ENCODE assay signal across 18 mouse cellular contexts in genomic region chr8:106614704-106615103, GRCm38 (mm10). TPM values are rescaled to one million over a fixed set of nuclear protein-coding genes. Genes with fewer than 3 reads are reported as not detected.
A peak's percentile ranks its signal among the peaks of the same experiment; 100 is the strongest.
DNase-seq lines count a peak whose midpoint lies in the region; ATAC-seq and TF ChIP-seq lines count a peak whose summit lies in the region.
"Had no signal": no experiment of that assay in that cellular context is flagged by ENCODE, and none has a peak within 500 bp of the region (broad histone marks: within the 10 kb centered on the region; RNA-seq: fewer than 3 reads in every experiment).

No protein-coding gene starts in this region.

- H3K9ac ChIP-seq in intestine, embryonic 15.5 days = no peak overlapping the region
- no peak overlapping the region for H3K9ac ChIP-seq in kidney, embryonic 16.5 days (replicated peaks; ENCODE audit: low read length)
- no peak overlapping the region for H3K9ac ChIP-seq in stomach, embryonic 16.5 days (ENCODE audit: low read length)
- H3K9ac ChIP-seq in hindbrain, embryonic 12.5 days = no peak overlapping the region
- H3K9ac ChIP-seq in forebrain, postnatal 0 days = no peak overlapping the region
- H3K9ac ChIP-seq: hindbrain, embryonic 15.5 days; liver, embryonic 13.5 days; midbrain, embryonic 15.5 days had no signal

- no peaks in the 10 kb centered on the region for H3K9me3 ChIP-seq in intestine, embryonic 15.5 days
- H3K9me3 ChIP-seq in kidney, embryonic 16.5 days (ENCODE audit: low read length) = no peaks in the 10 kb centered on the region
- H3K9me3 ChIP-seq in stomach, embryonic 16.5 days (replicated peaks; ENCODE audit: control insufficient read depth, low read length) = no peaks in the 10 kb centered on the region
- H3K9me3 ChIP-seq in hindbrain, embryonic 12.5 days (replicated peaks) = no peaks in the 10 kb centered on the region
- no peaks in the 10 kb centered on the region for H3K9me3 ChIP-seq in forebrain, postnatal 0 days (ENCODE audit: low read length)
- H3K9me3 ChIP-seq: G1E; hindbrain, embryonic 15.5 days; liver, embryonic 13.5 days; midbrain, embryonic 15.5 days had no signal

- DNase-seq in embryo, embryonic 10 days (ENCODE audit: low spot score) = peak; percentile 54
- DNase-seq in embryo, embryonic 10.5 days (ENCODE audit: low spot score) = no peak
- DNase-seq in thymus, postnatal 36 days = no peak
- no peak for DNase-seq in forebrain, postnatal 0 days
- DNase-seq: adrenal gland, postnatal 36 days; cerebellum, postnatal 14 days; heart, adult 2 months; heart, postnatal 10 days; left cerebral cortex, postnatal 4 days; liver, embryonic 13.5 days; lung, postnatal 36 days had no signal

- H3K27ac ChIP-seq in intestine, embryonic 15.5 days = peak overlapping the region; percentile 51; the same call in 1 of the 2 replicates
- peak overlapping the region; percentile 28; the same call in 1 of the 2 replicates for H3K27ac ChIP-seq in kidney, embryonic 16.5 days (ENCODE audit: low read length)
- peak overlapping the region; percentile 86 for H3K27ac ChIP-seq in stomach, embryonic 16.5 days (ENCODE audit: low read length)
- no peak overlapping the region for H3K27ac ChIP-seq in hindbrain, embryonic 12.5 days
- no peak overlapping the region for H3K27ac ChIP-seq in forebrain, postnatal 0 days (ENCODE audit: low read depth, low read length)
- H3K27ac ChIP-seq: heart, adult 2 months; hindbrain, embryonic 15.5 days; liver, embryonic 13.5 days; midbrain, embryonic 15.5 days had no signal

- peaks cover 43% of the 10 kb centered on the region for H3K4me1 ChIP-seq in intestine, embryonic 15.5 days (replicated peaks)
- peaks cover 46% of the 10 kb centered on the region for H3K4me1 ChIP-seq in kidney, embryonic 16.5 days (ENCODE audit: insufficient read depth, low read length)
- peaks cover 33% of the 10 kb centered on the region for H3K4me1 ChIP-seq in stomach, embryonic 16.5 days (ENCODE audit: control insufficient read depth, insufficient read depth, low read length)
- H3K4me1 ChIP-seq in hindbrain, embryonic 12.5 days = peaks cover 5% of the 10 kb centered on the region
- H3K4me1 ChIP-seq in forebrain, postnatal 0 days (ENCODE audit: insufficient read depth) = no peaks in the 10 kb centered on the region
- H3K4me1 ChIP-seq: midbrain, embryonic 15.5 days had no signal

- peak overlapping the region; percentile 33; the same call in 1 of the 2 replicates for H3K4me2 ChIP-seq in intestine, embryonic 15.5 days (replicated peaks)
- H3K4me2 ChIP-seq in kidney, embryonic 16.5 days (replicated peaks; ENCODE audit: low read depth, low read length) = no peak overlapping the region
- peak overlapping the region; percentile 21 for H3K4me2 ChIP-seq in stomach, embryonic 16.5 days (ENCODE audit: low read depth, low read length)
- H3K4me2 ChIP-seq in hindbrain, embryonic 12.5 days (replicated peaks) = no peak overlapping the region
- no peak overlapping the region for H3K4me2 ChIP-seq in forebrain, postnatal 0 days (ENCODE audit: low read depth)
- H3K4me2 ChIP-seq: hindbrain, embryonic 15.5 days; liver, embryonic 13.5 days; midbrain, embryonic 15.5 days had no signal

- TF ChIP-seq CTCF in forebrain, postnatal 0 days (IDR thresholded peaks at IDR 0.05; ENCODE audit: low read depth) = no peak

- H3K27me3 ChIP-seq in intestine, embryonic 15.5 days (replicated peaks) = no peaks in the 10 kb centered on the region
- H3K27me3 ChIP-seq in kidney, embryonic 16.5 days (ENCODE audit: insufficient read depth, low read length) = no peaks in the 10 kb centered on the region
- no peaks in the 10 kb centered on the region for H3K27me3 ChIP-seq in stomach, embryonic 16.5 days (ENCODE audit: control insufficient read depth, insufficient read depth, low read length)
- no peaks in the 10 kb centered on the region for H3K27me3 ChIP-seq in hindbrain, embryonic 12.5 days
- H3K27me3 ChIP-seq in forebrain, postnatal 0 days (ENCODE audit: insufficient read depth, low read length) = no peaks in the 10 kb centered on the region
- H3K27me3 ChIP-seq: hindbrain, embryonic 15.5 days; liver, embryonic 13.5 days; midbrain, embryonic 15.5 days had no signal

- ATAC-seq in intestine, embryonic 15.5 days = peak; percentile 74
- peak; percentile 50 for ATAC-seq in kidney, embryonic 16.5 days (ENCODE audit: low FRiP score, low TSS enrichment)
- ATAC-seq in stomach, embryonic 16.5 days (ENCODE audit: insufficient read depth, low FRiP score) = peak; percentile 34; the same call in 1 of the 2 replicates
- no peak for ATAC-seq in hindbrain, embryonic 12.5 days (ENCODE audit: low FRiP score)
- ATAC-seq in forebrain, postnatal 0 days = no peak
- ATAC-seq: midbrain, embryonic 15.5 days had no signal

- WGBS in intestine, embryonic 15.5 days = 36% methylated on average over 5 of the region's 5 CpGs
- 18% methylated on average over 5 of the region's 5 CpGs for WGBS in kidney, embryonic 16.5 days
- WGBS in stomach, embryonic 16.5 days = 32% methylated on average over 5 of the region's 5 CpGs
- 61% methylated on average over 5 of the region's 5 CpGs for WGBS in hindbrain, embryonic 12.5 days
- 82% methylated on average over 5 of the region's 5 CpGs for WGBS in forebrain, postnatal 0 days

- H3K4me3 ChIP-seq in intestine, embryonic 15.5 days (replicated peaks) = no peak overlapping the region
- H3K4me3 ChIP-seq in kidney, embryonic 16.5 days (ENCODE audit: low read length) = no peak overlapping the region
- no peak overlapping the region for H3K4me3 ChIP-seq in stomach, embryonic 16.5 days (replicated peaks; ENCODE audit: low read length)
- no peak overlapping the region for H3K4me3 ChIP-seq in hindbrain, embryonic 12.5 days
- no peak overlapping the region for H3K4me3 ChIP-seq in forebrain, postnatal 0 days (ENCODE audit: low read depth, low read length)
- H3K4me3 ChIP-seq: heart, adult 2 months; hindbrain, embryonic 15.5 days; liver, embryonic 13.5 days; midbrain, embryonic 15.5 days had no signal

- H3K36me3 ChIP-seq in intestine, embryonic 15.5 days = no peaks in the 10 kb centered on the region
- no peaks in the 10 kb centered on the region for H3K36me3 ChIP-seq in kidney, embryonic 16.5 days (ENCODE audit: insufficient read depth, low read length)
- H3K36me3 ChIP-seq in stomach, embryonic 16.5 days (ENCODE audit: control insufficient read depth, insufficient read depth, low read length) = no peaks in the 10 kb centered on the region; the same call in 1 of the 2 replicates
- H3K36me3 ChIP-seq in hindbrain, embryonic 12.5 days = no peaks in the 10 kb centered on the region
- H3K36me3 ChIP-seq in forebrain, postnatal 0 days (ENCODE audit: insufficient read depth) = no peaks in the 10 kb centered on the region
- H3K36me3 ChIP-seq: G1E; hindbrain, embryonic 15.5 days; liver, embryonic 13.5 days; midbrain, embryonic 15.5 days had no signal

RNA-seq across cellular contexts. Expression of gene Cdh1, which starts 11.6 kb away (rescaled TPM):
- polyA plus RNA-seq in intestine, embryonic 15.5 days (2015; fragmentation: Nextera tagmentation; extraction: Ambion mirVana) = 152 and 158 TPM in 2 replicates
- polyA plus RNA-seq in kidney, embryonic 16.5 days (2015; fragmentation: Nextera tagmentation; extraction: Ambion mirVana) = 104 and 108 TPM in 2 replicates
- polyA plus RNA-seq in stomach, embryonic 16.5 days (2015; fragmentation: Nextera tagmentation; extraction: Ambion mirVana) = 215 and 267 TPM in 2 replicates
- 6.9 and 9.2 TPM in 2 replicates for polyA plus RNA-seq in hindbrain, embryonic 12.5 days (2016; fragmentation: Nextera tagmentation; extraction: Ambion mirVana)
- total RNA-seq in forebrain, postnatal 0 days (2014; rRNA removed) = 2.5 and 3.9 TPM in 2 replicates
- 3.3 and 3.9 TPM in 2 replicates for polyA plus RNA-seq in forebrain, postnatal 0 days (2015; fragmentation: Nextera tagmentation; extraction: Ambion mirVana)
- total RNA-seq: adrenal gland, postnatal 36 days; heart, adult 2 months had no signal
- polyA plus RNA-seq: G1E had no signal

RNA-seq across cellular contexts. Expression of gene Gm10073, which starts 41.4 kb away (rescaled TPM):
- polyA plus RNA-seq in intestine, embryonic 15.5 days (2015; fragmentation: Nextera tagmentation; extraction: Ambion mirVana) = 15.5 and 20.2 TPM in 2 replicates
- 11.3 and 21.2 TPM in 2 replicates for polyA plus RNA-seq in kidney, embryonic 16.5 days (2015; fragmentation: Nextera tagmentation; extraction: Ambion mirVana)
- polyA plus RNA-seq in stomach, embryonic 16.5 days (2015; fragmentation: Nextera tagmentation; extraction: Ambion mirVana) = 13.4 and 26.5 TPM in 2 replicates
- polyA plus RNA-seq in hindbrain, embryonic 12.5 days (2016; fragmentation: Nextera tagmentation; extraction: Ambion mirVana) = 3.2 and 3.8 TPM in 2 replicates
- total RNA-seq in forebrain, postnatal 0 days (2014; rRNA removed) = 41.5 and 48.4 TPM in 2 replicates
- polyA plus RNA-seq in forebrain, postnatal 0 days (2015; fragmentation: Nextera tagmentation; extraction: Ambion mirVana) = 5.1 and 7.1 TPM in 2 replicates

Comparison
In these comparisons a context has a peak if more than half of its experiments do, and no peak if none do; other contexts are left out.
1. ATAC-seq: peak in intestine, embryonic 15.5 days (single experiment), kidney, embryonic 16.5 days (single experiment) and stomach, embryonic 16.5 days (single experiment); none in hindbrain, embryonic 12.5 days (single experiment) and forebrain, postnatal 0 days (single experiment).
2. H3K27ac ChIP-seq: peak in intestine, embryonic 15.5 days (single experiment), kidney, embryonic 16.5 days (single experiment) and stomach, embryonic 16.5 days (single experiment); none in hindbrain, embryonic 12.5 days (single experiment) and forebrain, postnatal 0 days (single experiment).
3. H3K4me2 ChIP-seq: peak in intestine, embryonic 15.5 days (single experiment) and stomach, embryonic 16.5 days (single experiment); none in kidney, embryonic 16.5 days (single experiment), hindbrain, embryonic 12.5 days (single experiment) and forebrain, postnatal 0 days (single experiment).
4. RNA of gene Cdh1, which starts 11.6 kb away (polyA plus RNA-seq): 215 to 267 TPM in stomach, embryonic 16.5 days, 152 to 158 TPM in intestine, embryonic 15.5 days and 104 to 108 TPM in kidney, embryonic 16.5 days; 6.9 to 9.2 TPM in hindbrain, embryonic 12.5 days and 3.3 to 3.9 TPM in forebrain, postnatal 0 days; every median in the first group is over 10 times any median in the second.